Mouse (Mus musculus) hindbrain, embryonic 11.5 days (tissue): Measurements from ENCODE around the gene Stim1. TPM values are rescaled to one million over a fixed set of nuclear protein-coding genes. Genes with fewer than 3 reads are reported as not detected.

Experiments used
- ATAC-seq: fragments of 200-750 bp; cut with Nextera tagmentation; 2 replicates; pipeline ENCODE4 v1.8.0; 2017; ENCODE audit warnings: mild to moderate bottlenecking, moderate TSS enrichment, moderate library complexity; ENCODE audit not compliant: low FRiP score
- DNase-seq: peaks from one replicate; pipeline ENCODE4 v3.0.0-alpha.2; 2015; ENCODE audit warnings: low spot score
- H3K27ac ChIP-seq: fragments of 300-500 bp; sonication (generic); 2 replicates; pipeline ENCODE4 v1.5.1; 2014; ENCODE audit warnings: mild to moderate bottlenecking, low read depth, low read length
- H3K27me3 ChIP-seq: fragments of 300-500 bp; sonication (generic); 2 replicates; pipeline ENCODE4 v1.6.1; 2014; ENCODE audit warnings: mild to moderate bottlenecking, low read length, moderate library complexity, mixed read lengths; ENCODE audit not compliant: control insufficient read depth, insufficient read depth
- H3K36me3 ChIP-seq: fragments of 300-500 bp; sonication (generic); 2 replicates; pipeline ENCODE4 v1.6.1; 2014; ENCODE audit warnings: mild to moderate bottlenecking, low read length, moderate library complexity, mixed read lengths; ENCODE audit not compliant: control insufficient read depth, insufficient read depth
- H3K4me1 ChIP-seq: fragments of 300-500 bp; sonication (generic); replicated peaks from 2 replicates; pipeline ENCODE4 v1.6.1; 2014; ENCODE audit warnings: low read length, mixed read lengths; ENCODE audit not compliant: control insufficient read depth, insufficient read depth
- H3K4me2 ChIP-seq: fragments of 300-500 bp; sonication (generic); replicated peaks from 2 replicates; pipeline ENCODE4 v1.6.1; 2014; ENCODE audit warnings: mild to moderate bottlenecking, low read depth, low read length
- H3K4me3 ChIP-seq: fragments of 300-500 bp; sonication (generic); 2 replicates; pipeline ENCODE4 v1.5.1; 2014; ENCODE audit warnings: low read depth, low read length
- H3K9ac ChIP-seq: fragments of 300-500 bp; sonication (generic); 2 replicates; pipeline ENCODE4 v1.6.1; 2014; ENCODE audit warnings: low read depth, low read length
- H3K9me3 ChIP-seq: fragments of 300-500 bp; sonication (generic); 2 replicates; pipeline ENCODE4 v1.6.1; 2016; ENCODE audit warnings: low read length; ENCODE audit not compliant: control insufficient read depth
- WGBS: fragments of 180-500 bp; shearing (Covaris S2); extraction: QIAGEN DNeasy Blood & Tissue Kit; methylation state at CpG from one replicate; pipeline ENCODE4 v1.1.7; 2014; 5-methylcytosine and 5-hydroxymethylcytosine counted together
- polyA plus RNA-seq: library from polyadenylated mRNA; unstranded; fragments of >200 nt; fragmentation: Nextera tagmentation; extraction: Ambion mirVana; gene quantifications from 2 replicates; pipeline ENCODE4 v1.2.1, GENCODE M21; 2014

The Stim1 gene
- polyA plus RNA-seq, 1 experiment from 2014 or later = 10.3 TPM

DNA sequence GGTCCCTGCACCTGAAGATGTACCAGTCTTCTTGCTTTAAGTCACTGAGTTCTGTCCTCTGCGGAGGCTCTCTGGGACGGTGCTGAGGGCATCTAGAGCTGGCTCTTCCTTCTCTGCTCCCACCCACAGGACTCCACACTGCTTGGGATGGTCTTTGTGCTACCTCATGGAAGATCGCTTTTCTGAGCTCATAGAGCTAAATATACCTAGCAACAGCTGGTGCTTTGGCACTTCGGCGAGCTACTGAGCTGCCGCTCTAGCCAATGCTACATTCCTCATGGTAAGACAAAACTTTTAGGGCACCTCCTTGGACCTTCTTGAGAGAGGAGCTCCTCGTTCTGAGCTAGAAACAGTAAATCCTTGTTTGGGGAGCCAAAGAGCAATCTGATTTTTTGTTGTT lies 115.6 kb downstream of the Stim1 start:
- no peak overlapping the region for H3K27ac ChIP-seq
- H3K4me1 ChIP-seq = no peaks in the 10 kb centered on the region
- no peak for DNase-seq
- no peak for ATAC-seq
- no peaks in the 10 kb centered on the region for H3K27me3 ChIP-seq
- no peak overlapping the region for H3K9ac ChIP-seq
- H3K4me3 ChIP-seq = no peak overlapping the region
- H3K4me2 ChIP-seq = no peak overlapping the region
- H3K36me3 ChIP-seq = no peaks in the 10 kb centered on the region
- H3K9me3 ChIP-seq = no peaks in the 10 kb centered on the region
- WGBS = 89% methylated on average over 7 of the region's 7 CpGs

DNA sequence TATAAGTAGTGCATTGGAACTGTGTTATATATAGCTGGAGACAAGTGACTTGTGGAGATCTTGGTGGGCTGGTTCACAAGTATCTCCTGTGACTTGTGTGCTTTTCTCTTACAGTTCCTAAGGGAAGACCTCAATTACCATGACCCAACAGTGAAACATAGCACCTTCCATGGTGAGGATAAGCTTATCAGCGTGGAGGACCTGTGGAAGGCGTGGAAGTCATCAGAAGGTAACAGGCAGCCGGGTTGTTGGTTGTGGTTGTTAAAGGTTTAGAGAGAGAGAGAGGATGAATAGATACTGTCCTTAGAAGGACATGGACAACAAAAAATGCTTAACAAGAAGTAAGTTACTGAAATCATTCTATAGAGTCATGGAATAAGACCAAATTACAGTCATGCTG lies 118.4 kb downstream of the Stim1 start:
- Histone ChIP-seq H3K27me3 (no peaks in the 10 kb centered on the region), H3K4me3 (no peak overlapping the region), H3K4me1 (no peaks in the 10 kb centered on the region), H3K9ac (no peak overlapping the region), H3K36me3 (no peaks in the 10 kb centered on the region), H3K9me3 (no peaks in the 10 kb centered on the region), H3K4me2 (no peak overlapping the region), H3K27ac (no peak overlapping the region)
- 89% methylated on average over 3 of the region's 3 CpGs for WGBS
- no peak for DNase-seq
- ATAC-seq = no peak

DNA sequence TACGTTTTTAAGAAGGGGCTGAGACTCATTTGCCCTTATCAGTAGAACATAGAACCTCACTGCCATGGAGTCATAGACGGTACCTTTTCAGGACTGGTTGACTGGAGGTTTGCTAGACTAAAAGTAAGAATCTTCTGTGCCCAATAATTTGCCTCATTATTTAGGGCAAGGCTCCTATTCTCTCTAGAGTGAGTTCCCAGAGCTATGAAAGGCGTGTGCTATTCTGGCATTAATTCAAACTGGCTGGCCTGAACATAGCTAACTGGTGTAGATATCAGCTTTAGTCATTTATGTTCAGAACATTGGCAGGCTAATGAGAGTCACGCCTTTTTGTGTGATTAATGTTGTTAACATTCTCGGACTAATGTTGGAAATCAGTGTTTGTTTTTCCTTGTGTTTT lies 121.5 kb downstream of the Stim1 start:
- Histone ChIP-seq H3K4me1 (no peaks in the 10 kb centered on the region), H3K36me3 (no peaks in the 10 kb centered on the region), H3K27ac (no peak overlapping the region), H3K9me3 (no peaks in the 10 kb centered on the region), H3K4me3 (no peak overlapping the region), H3K9ac (no peak overlapping the region), H3K27me3 (no peaks in the 10 kb centered on the region), H3K4me2 (no peak overlapping the region)
- WGBS = 87% methylated on average over 5 of the region's 5 CpGs
- ATAC-seq = no peak
- no peak for DNase-seq

DNA sequence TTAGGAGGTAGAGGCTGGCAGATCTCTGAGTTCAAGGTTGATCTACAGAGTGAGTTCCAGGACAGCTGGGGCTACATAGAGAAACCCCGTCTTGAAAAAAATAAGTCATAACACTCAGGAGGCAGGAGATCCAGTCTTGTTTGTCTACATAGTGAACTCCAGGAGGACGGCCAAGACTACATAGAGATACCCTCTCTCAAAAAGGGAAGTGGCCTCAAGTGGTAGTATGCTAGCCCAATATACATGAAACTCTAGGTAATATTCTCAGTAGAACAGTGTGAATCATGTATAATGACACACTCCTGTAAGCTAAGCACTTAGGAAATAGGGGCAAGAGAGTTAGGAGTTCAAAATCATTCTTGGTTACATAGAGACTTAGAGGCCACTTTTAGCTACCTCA lies 126.3 kb downstream of the Stim1 start:
- Histone ChIP-seq H3K9ac (no peak overlapping the region), H3K4me2 (no peak overlapping the region), H3K9me3 (no peaks in the 10 kb centered on the region), H3K36me3 (no peaks in the 10 kb centered on the region), H3K4me1 (no peaks in the 10 kb centered on the region), H3K4me3 (no peak overlapping the region), H3K27me3 (no peaks in the 10 kb centered on the region), H3K27ac (no peak overlapping the region)
- DNase-seq = no peak
- WGBS = 98% methylated on average over 2 of the region's 2 CpGs
- ATAC-seq = no peak

DNA sequence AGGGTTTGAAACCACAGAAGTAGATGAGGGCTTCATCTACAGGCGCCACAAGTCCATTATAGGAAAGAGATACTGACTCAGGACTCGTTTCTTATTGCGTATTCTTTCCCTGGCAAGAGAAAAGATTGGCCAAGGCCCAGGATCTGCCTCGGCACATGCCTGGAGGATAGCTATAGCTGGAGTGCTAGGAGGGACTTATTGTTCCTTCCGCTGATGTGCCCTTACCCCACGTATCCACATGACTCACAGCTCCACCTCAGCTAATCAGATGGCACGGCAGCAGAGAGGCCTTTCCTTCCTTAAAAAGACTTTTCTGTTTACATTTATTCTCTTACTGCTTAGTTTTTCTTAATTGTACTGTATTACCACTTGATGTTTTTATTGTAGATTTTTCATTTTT lies 128.3 kb downstream of the Stim1 start:
- no peaks in the 10 kb centered on the region for H3K27me3 ChIP-seq
- ATAC-seq = no peak
- no peak for DNase-seq
- no peaks in the 10 kb centered on the region for H3K36me3 ChIP-seq
- whole genome bisulfite sequencing = 84% methylated on average over 7 of the region's 7 CpGs
- no peak overlapping the region for H3K27ac ChIP-seq
- no peak overlapping the region for H3K4me3 ChIP-seq
- no peaks in the 10 kb centered on the region for H3K4me1 ChIP-seq
- no peaks in the 10 kb centered on the region for H3K9me3 ChIP-seq
- H3K4me2 ChIP-seq = no peak overlapping the region
- H3K9ac ChIP-seq = no peak overlapping the region

DNA sequence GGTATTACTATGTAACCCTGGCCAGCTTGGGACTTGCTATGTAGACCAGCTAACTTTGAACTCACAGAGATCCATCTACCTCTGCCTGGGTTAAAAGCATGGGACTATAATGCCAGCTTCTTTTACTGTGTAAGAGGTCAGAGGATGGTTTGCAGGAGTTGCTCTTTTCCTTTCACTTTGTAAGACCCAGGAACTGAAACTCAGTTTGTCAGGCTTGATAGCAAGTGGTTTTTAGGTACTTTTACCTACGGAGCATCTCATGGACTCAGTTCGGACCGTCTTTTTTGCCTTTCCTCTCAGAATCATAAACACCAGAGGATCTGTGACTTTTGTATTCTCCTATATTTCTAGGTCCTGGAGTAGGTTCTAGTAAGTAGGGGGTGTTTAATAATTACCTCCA lies 128.7 kb downstream of the Stim1 start:
- Histone ChIP-seq H3K9me3 (no peaks in the 10 kb centered on the region), H3K4me1 (no peaks in the 10 kb centered on the region), H3K27me3 (no peaks in the 10 kb centered on the region), H3K27ac (no peak overlapping the region), H3K4me2 (no peak overlapping the region), H3K4me3 (no peak overlapping the region), H3K36me3 (no peaks in the 10 kb centered on the region), H3K9ac (no peak overlapping the region)
- DNase-seq = no peak
- ATAC-seq = no peak
- 94% methylated on average over 3 of the region's 3 CpGs for WGBS

DNA sequence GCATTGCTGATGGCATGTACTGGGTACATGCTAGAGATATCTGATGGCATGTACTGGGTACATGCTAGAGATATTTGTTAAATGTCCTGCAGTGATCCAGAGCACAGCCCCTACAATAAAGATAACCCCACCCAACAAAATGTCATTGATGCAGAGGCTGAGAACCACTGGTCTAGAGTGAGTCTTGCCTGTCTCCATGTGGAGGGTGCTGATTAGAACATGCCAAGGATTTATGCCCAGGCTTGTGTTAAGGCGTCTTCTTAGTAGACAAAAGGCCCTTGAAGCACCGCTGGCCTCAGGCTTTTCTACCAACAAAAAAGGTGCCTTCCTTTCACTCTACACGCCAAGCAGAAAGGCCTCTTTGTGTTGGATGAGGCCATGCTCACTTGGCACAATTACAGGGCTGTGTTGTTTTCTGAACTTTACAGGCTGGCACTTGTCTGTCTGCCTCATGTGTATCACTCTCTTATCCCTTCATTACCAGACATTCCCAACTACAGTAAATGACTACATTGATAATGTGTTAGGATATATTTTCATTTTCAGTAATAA lies 131.7 kb downstream of the Stim1 start:
- H3K4me3 ChIP-seq = no peak overlapping the region
- ATAC-seq (no peak), DNase-seq (no peak)
- H3K9ac ChIP-seq = no peak overlapping the region
- no peak overlapping the region for H3K4me2 ChIP-seq
- H3K4me1 ChIP-seq = no peaks in the 10 kb centered on the region
- H3K36me3 ChIP-seq = no peaks in the 10 kb centered on the region
- 51% methylated on average over 3 of the region's 3 CpGs for WGBS
- H3K9me3 ChIP-seq = no peaks in the 10 kb centered on the region
- H3K27ac ChIP-seq = no peak overlapping the region
- no peaks in the 10 kb centered on the region for H3K27me3 ChIP-seq

DNA sequence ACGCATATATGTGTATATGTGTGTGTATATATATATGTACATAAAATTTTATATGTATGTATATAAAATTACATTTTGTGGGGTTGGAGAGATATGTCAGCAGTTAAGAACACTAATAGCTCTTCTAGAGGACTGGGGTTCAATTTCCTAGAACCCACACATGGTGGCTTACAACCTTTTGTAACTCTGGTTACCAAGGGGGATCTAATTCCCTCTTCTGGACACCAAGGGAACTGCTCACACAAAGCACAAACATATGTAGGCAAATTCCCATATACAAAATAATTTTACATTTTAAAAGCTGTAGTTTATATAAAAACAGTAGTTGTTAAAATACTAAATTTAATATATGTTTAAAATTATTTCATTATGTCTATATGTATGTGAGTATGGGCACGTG lies 136.5 kb downstream of the Stim1 start:
- H3K9ac ChIP-seq = no peak overlapping the region
- no peak overlapping the region for H3K4me2 ChIP-seq
- no peaks in the 10 kb centered on the region for H3K27me3 ChIP-seq
- DNase-seq (no peak), ATAC-seq (no peak)
- H3K27ac ChIP-seq = no peak overlapping the region
- no peak overlapping the region for H3K4me3 ChIP-seq
- no peaks in the 10 kb centered on the region for H3K4me1 ChIP-seq
- H3K36me3 ChIP-seq = no peaks in the 10 kb centered on the region
- no peaks in the 10 kb centered on the region for H3K9me3 ChIP-seq
- WGBS = 88% methylated on average over 2 of the region's 2 CpGs

DNA sequence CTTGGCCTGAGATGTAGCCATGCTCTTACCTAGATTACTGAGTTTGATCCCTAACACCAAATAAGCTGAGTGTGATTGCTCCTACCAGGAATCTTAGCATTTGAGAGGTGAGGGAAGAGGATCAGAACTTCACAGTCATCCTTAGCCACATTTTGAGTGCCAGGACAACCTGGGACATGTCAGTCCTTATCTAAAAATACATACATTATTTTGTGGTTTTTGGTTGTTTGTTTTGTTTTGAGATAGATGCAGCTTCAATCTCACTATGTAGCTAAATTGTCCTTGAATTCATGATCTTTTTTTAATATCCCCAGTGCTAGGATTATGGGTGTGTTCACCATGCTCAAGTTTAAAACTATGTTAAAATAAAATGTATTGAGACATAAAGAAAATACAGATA lies 139.8 kb downstream of the Stim1 start:
- Histone ChIP-seq H3K4me1 (no peaks in the 10 kb centered on the region), H3K9ac (no peak overlapping the region), H3K27me3 (no peaks in the 10 kb centered on the region), H3K36me3 (no peaks in the 10 kb centered on the region), H3K9me3 (no peaks in the 10 kb centered on the region), H3K4me3 (no peak overlapping the region), H3K27ac (no peak overlapping the region), H3K4me2 (no peak overlapping the region)
- DNase-seq = no peak
- ATAC-seq = no peak
